Mouse (Mus musculus): ENCODE measurements around the gene Grsf1. TPM values are rescaled to one million over a fixed set of nuclear protein-coding genes. Genes with fewer than 3 reads are reported as not detected.

The Grsf1 gene
- polyA plus RNA-seq (2016; fragmentation: Nextera tagmentation; extraction: Ambion mirVana), result 69.1 and 73.2 TPM in 2 replicates

- peaks cover 29% of the 10 kb centered on the region for H3K36me3 ChIP-seq (replicated peaks)
- H3K27ac ChIP-seq (replicated peaks), result peak within 1 kb of the TSS; percentile 99
- no peaks in the 10 kb centered on the region for H3K9me3 ChIP-seq
- WGBS, result under 1% methylated on average over 127 of the region's 127 CpGs
- H3K27me3 ChIP-seq (replicated peaks; ENCODE audit: low read depth, poor library complexity, severe bottlenecking), result no peaks in the 10 kb centered on the region
- peaks cover 22% of the 10 kb centered on the region for H3K4me1 ChIP-seq
- H3K4me3 ChIP-seq, result peak within 1 kb of the TSS; percentile 97
- DNase-seq (ENCODE audit: low spot score), result peak; percentile 95
Measured at GRCm38 (mm10) chr5:88675443-88676387, at the start of gene Grsf1. Grsf1 (minus strand) TSS chr5:88676171.

- 64% methylated on average over 3 of the region's 3 CpGs for WGBS
- Histone ChIP-seq H3K4me3 (no peak overlapping the region), H3K4me1 (peaks cover 26% of the 10 kb centered on the region), H3K36me3 (replicated peaks) (peaks cover 13% of the 10 kb centered on the region; the same call in 1 of the 2 replicates), H3K9me3 (no peaks in the 10 kb centered on the region), H3K27ac (replicated peaks) (no peak overlapping the region), H3K27me3 (replicated peaks; ENCODE audit: low read depth, poor library complexity, severe bottlenecking) (no peaks in the 10 kb centered on the region)
- no peak for DNase-seq (ENCODE audit: low spot score)
Measured at GRCm38 (mm10) chr5:88724030-88724429, 48.1 kb upstream of the Grsf1 start.

- Histone ChIP-seq H3K4me1 (peaks cover 26% of the 10 kb centered on the region), H3K4me3 (peak overlapping the region; percentile 98), H3K36me3 (replicated peaks) (peaks cover 9% of the 10 kb centered on the region; the same call in 1 of the 2 replicates), H3K9me3 (no peaks in the 10 kb centered on the region), H3K27me3 (replicated peaks; ENCODE audit: low read depth, poor library complexity, severe bottlenecking) (no peaks in the 10 kb centered on the region), H3K27ac (replicated peaks) (peak overlapping the region; percentile 96)
- no peak for DNase-seq (ENCODE audit: low spot score)
- 48% methylated on average over 4 of the region's 4 CpGs for WGBS
Measured at GRCm38 (mm10) chr5:88722213-88722600, 46.2 kb upstream of the Grsf1 start.

- Histone ChIP-seq H3K9me3 (no peaks in the 10 kb centered on the region), H3K27ac (replicated peaks) (peak overlapping the region; percentile 96), H3K4me3 (peak overlapping the region; percentile 98), H3K4me1 (peaks cover 26% of the 10 kb centered on the region), H3K36me3 (replicated peaks) (peaks cover 9% of the 10 kb centered on the region; the same call in 1 of the 2 replicates), H3K27me3 (replicated peaks; ENCODE audit: low read depth, poor library complexity, severe bottlenecking) (no peaks in the 10 kb centered on the region)
- peak; percentile 62 for DNase-seq (ENCODE audit: low spot score)
- WGBS, result 3% methylated on average over 31 of the region's 31 CpGs
Measured at GRCm38 (mm10) chr5:88721565-88722212, 45.7 kb upstream of the Grsf1 start.

- Histone ChIP-seq H3K9me3 (no peaks in the 10 kb centered on the region), H3K27ac (replicated peaks) (peak overlapping the region; percentile 96), H3K27me3 (replicated peaks; ENCODE audit: low read depth, poor library complexity, severe bottlenecking) (no peaks in the 10 kb centered on the region), H3K36me3 (replicated peaks) (peaks cover 8% of the 10 kb centered on the region; the same call in 1 of the 2 replicates), H3K4me3 (peak overlapping the region; percentile 98), H3K4me1 (peaks cover 29% of the 10 kb centered on the region)
- DNase-seq (ENCODE audit: low spot score), result no peak
- WGBS, result under 1% methylated on average over 38 of the region's 38 CpGs
Measured at GRCm38 (mm10) chr5:88721003-88721475, 45.1 kb upstream of the Grsf1 start.

GRCm38 (mm10) chr5:88720116-88721002 lies 44.4 kb upstream of the Grsf1 start, which contains the start of gene Mob1b:
Mob1b (plus strand) TSS chr5:88720855.
- Histone ChIP-seq H3K36me3 (replicated peaks) (peaks cover 4% of the 10 kb centered on the region; the same call in 1 of the 2 replicates), H3K27ac (replicated peaks) (peak within 1 kb of the TSS; percentile 96), H3K9me3 (no peaks in the 10 kb centered on the region), H3K27me3 (replicated peaks; ENCODE audit: low read depth, poor library complexity, severe bottlenecking) (no peaks in the 10 kb centered on the region), H3K4me1 (peaks cover 33% of the 10 kb centered on the region), H3K4me3 (peak within 1 kb of the TSS; percentile 98)
- DNase-seq (ENCODE audit: low spot score), result peak; percentile 98
- 1% methylated on average over 54 of the region's 54 CpGs for WGBS

GRCm38 (mm10) chr5:88716983-88717382 lies 41.0 kb upstream of the Grsf1 start:
- Histone ChIP-seq H3K27me3 (replicated peaks; ENCODE audit: low read depth, poor library complexity, severe bottlenecking) (no peaks in the 10 kb centered on the region), H3K36me3 (replicated peaks) (no peaks in the 10 kb centered on the region), H3K27ac (replicated peaks) (no peak overlapping the region), H3K9me3 (no peaks in the 10 kb centered on the region), H3K4me3 (no peak overlapping the region), H3K4me1 (peaks cover 22% of the 10 kb centered on the region)
- no peak for DNase-seq (ENCODE audit: low spot score)
- 84% methylated on average over 2 of the region's 2 CpGs for WGBS

GRCm38 (mm10) chr5:88712328-88712727 lies 36.4 kb upstream of the Grsf1 start:
- no peak overlapping the region for H3K27ac ChIP-seq (replicated peaks)
- no peaks in the 10 kb centered on the region for H3K27me3 ChIP-seq (replicated peaks; ENCODE audit: low read depth, poor library complexity, severe bottlenecking)
- no peaks in the 10 kb centered on the region for H3K9me3 ChIP-seq
- no peak for DNase-seq (ENCODE audit: low spot score)
- WGBS, result 69% methylated on average over 6 of the region's 6 CpGs
- H3K36me3 ChIP-seq (replicated peaks), result no peaks in the 10 kb centered on the region
- H3K4me1 ChIP-seq, result peaks cover 28% of the 10 kb centered on the region
- H3K4me3 ChIP-seq, result no peak overlapping the region

GRCm38 (mm10) chr5:88711618-88712224 lies 35.8 kb upstream of the Grsf1 start:
- no peaks in the 10 kb centered on the region for H3K36me3 ChIP-seq (replicated peaks)
- H3K9me3 ChIP-seq, result no peaks in the 10 kb centered on the region
- DNase-seq (ENCODE audit: low spot score), result peak; percentile 48
- H3K27ac ChIP-seq (replicated peaks), result peak overlapping the region; percentile 30; the same call in 1 of the 2 replicates
- H3K4me1 ChIP-seq, result peaks cover 28% of the 10 kb centered on the region
- 27% methylated on average over 10 of the region's 10 CpGs for WGBS
- no peaks in the 10 kb centered on the region for H3K27me3 ChIP-seq (replicated peaks; ENCODE audit: low read depth, poor library complexity, severe bottlenecking)
- H3K4me3 ChIP-seq, result no peak overlapping the region

- no peak for DNase-seq (ENCODE audit: low spot score)
- H3K27me3 ChIP-seq (replicated peaks; ENCODE audit: low read depth, poor library complexity, severe bottlenecking), result no peaks in the 10 kb centered on the region
- peak overlapping the region; percentile 60; the same call in 1 of the 2 replicates for H3K27ac ChIP-seq (replicated peaks)
- H3K4me1 ChIP-seq, result peaks cover 25% of the 10 kb centered on the region
- H3K4me3 ChIP-seq, result no peak overlapping the region
- H3K36me3 ChIP-seq (replicated peaks), result no peaks in the 10 kb centered on the region
- H3K9me3 ChIP-seq, result no peaks in the 10 kb centered on the region
Measured at GRCm38 (mm10) chr5:88711128-88711527, 35.2 kb upstream of the Grsf1 start.

- no peaks in the 10 kb centered on the region for H3K36me3 ChIP-seq (replicated peaks)
- WGBS, result 82% methylated on average over 4 of the region's 4 CpGs
- no peak overlapping the region for H3K4me3 ChIP-seq
- H3K27ac ChIP-seq (replicated peaks), result no peak overlapping the region
- 0 out of 2 replicates have a peak, but pooled peaks cover 3% of the 10 kb centered on the region for H3K9me3 ChIP-seq
- DNase-seq (ENCODE audit: low spot score), result no peak
- H3K27me3 ChIP-seq (replicated peaks; ENCODE audit: low read depth, poor library complexity, severe bottlenecking), result no peaks in the 10 kb centered on the region
- no peaks in the 10 kb centered on the region for H3K4me1 ChIP-seq
Measured at GRCm38 (mm10) chr5:88703551-88703950, 27.6 kb upstream of the Grsf1 start.

Measured in embryonic facial prominence, embryonic 10.5 days (tissue).